Mouse (Mus musculus) embryonic facial prominence, embryonic 12.5 days (tissue): ENCODE data around the gene Tmem266. TPM values are rescaled to one million over a fixed set of nuclear protein-coding genes. Genes with fewer than 3 reads are reported as not detected.
A peak's percentile ranks its signal among the peaks of the same experiment; 100 is the strongest.

Source experiments
- ATAC-seq: fragments of 200-750 bp; cut with Nextera tagmentation; 2 replicates; pipeline ENCODE4 v1.8.0; 2017; ENCODE audit not compliant: insufficient number of reproducible peaks, insufficient read depth, low FRiP score, low TSS enrichment
- H3K27ac ChIP-seq: fragments of 300-500 bp; sonication (generic); 2 replicates; pipeline ENCODE4 v1.5.1; 2016; ENCODE audit warnings: mild to moderate bottlenecking
- H3K27me3 ChIP-seq: fragments of 300-500 bp; sonication (generic); 2 replicates; pipeline ENCODE4 v1.6.1; 2016; ENCODE audit warnings: mild to moderate bottlenecking, moderate library complexity
- H3K36me3 ChIP-seq: fragments of 300-500 bp; sonication (generic); 2 replicates; pipeline ENCODE4 v1.6.1; 2016; ENCODE audit warnings: mild to moderate bottlenecking
- H3K4me1 ChIP-seq: fragments of 300-500 bp; sonication (generic); 2 replicates; pipeline ENCODE4 v1.6.1; 2016
- H3K4me2 ChIP-seq: fragments of 300-500 bp; sonication (generic); replicated peaks from 2 replicates; pipeline ENCODE4 v1.6.1; 2016; ENCODE audit warnings: mild to moderate bottlenecking, moderate library complexity
- H3K4me3 ChIP-seq: fragments of 300-500 bp; sonication (generic); 2 replicates; pipeline ENCODE4 v1.5.1; 2016; ENCODE audit warnings: mild to moderate bottlenecking
- H3K9ac ChIP-seq: fragments of 300-500 bp; sonication (generic); 2 replicates; pipeline ENCODE4 v1.6.1; 2016; ENCODE audit warnings: mild to moderate bottlenecking, moderate library complexity
- H3K9me3 ChIP-seq: fragments of 300-500 bp; sonication (generic); 2 replicates; pipeline ENCODE4 v1.6.1; 2016; ENCODE audit warnings: mild to moderate bottlenecking, moderate library complexity
- WGBS: fragments of 180-500 bp; shearing (Covaris S2); methylation state at CpG from one replicate; pipeline ENCODE4 v1.1.7; 2016; 5-methylcytosine and 5-hydroxymethylcytosine counted together
- polyA plus RNA-seq: library from polyadenylated mRNA; unstranded; fragments of >200 nt; fragmentation: Nextera tagmentation; extraction: Ambion mirVana; gene quantifications from 2 replicates; pipeline ENCODE4 v1.2.1, GENCODE M21; 2016

Gene Tmem266
- 0.87 and 0.91 TPM in 2 replicates for polyA plus RNA-seq

GRCm38 (mm10) chr9:55326515-55327233 is at the start of gene Tmem266, which contains the start of gene Nrg4:
TSS of gene Tmem266 (plus strand) at chr9:55326913.
TSS of gene Nrg4 (minus strand) at chr9:55326844.
- H3K9ac ChIP-seq = peak within 1 kb of the TSS; percentile 72
- no peaks in the 10 kb centered on the region for H3K9me3 ChIP-seq
- H3K4me2 ChIP-seq = peak within 1 kb of the TSS; percentile 90
- peaks cover 5% of the 10 kb centered on the region; the same call in 1 of the 2 replicates for H3K4me1 ChIP-seq
- no peak within 1 kb of the TSS for H3K27ac ChIP-seq
- H3K4me3 ChIP-seq = peak within 1 kb of the TSS; percentile 75
- 0% methylated on average over 54 of the region's 82 CpGs for WGBS
- H3K36me3 ChIP-seq = no peaks in the 10 kb centered on the region
- peaks cover 40% of the 10 kb centered on the region for H3K27me3 ChIP-seq
- ATAC-seq = peak; percentile 84

GRCm38 (mm10) chr9:55277562-55277961 is 49.2 kb upstream of the Tmem266 start:
- ATAC-seq = no peak

GRCm38 (mm10) chr9:55279114-55279825 is 47.4 kb upstream of the Tmem266 start:
- WGBS = 84% methylated on average over 8 of the region's 8 CpGs

More at GRCm38 (mm10) chr9:55277562-55277961, 49.2 kb upstream of the Tmem266 start:
- H3K36me3 ChIP-seq = no peaks in the 10 kb centered on the region
- no peak overlapping the region for H3K27ac ChIP-seq
- WGBS = 76% methylated on average over 4 of the region's 4 CpGs
- no peaks in the 10 kb centered on the region for H3K4me1 ChIP-seq
- H3K27me3 ChIP-seq = no peaks in the 10 kb centered on the region
- no peak overlapping the region for H3K9ac ChIP-seq
- H3K4me2 ChIP-seq = no peak overlapping the region
- H3K4me3 ChIP-seq = no peak overlapping the region
- H3K9me3 ChIP-seq = no peaks in the 10 kb centered on the region

GRCm38 (mm10) chr9:55283516-55283915 is 43.2 kb upstream of the Tmem266 start:
- Histone ChIP-seq H3K4me3 (no peak overlapping the region), H3K4me2 (peak overlapping the region; percentile 33; the same call in 1 of the 2 replicates), H3K9ac (no peak overlapping the region)

More at GRCm38 (mm10) chr9:55279114-55279825, 47.4 kb upstream of the Tmem266 start:
- Histone ChIP-seq H3K27me3 (no peaks in the 10 kb centered on the region), H3K4me1 (peaks cover 8% of the 10 kb centered on the region; the same call in 1 of the 2 replicates), H3K4me2 (no peak overlapping the region), H3K4me3 (no peak overlapping the region), H3K36me3 (no peaks in the 10 kb centered on the region), H3K27ac (no peak overlapping the region), H3K9me3 (no peaks in the 10 kb centered on the region), H3K9ac (no peak overlapping the region)
- ATAC-seq = no peak

GRCm38 (mm10) chr9:55285197-55285596 is 41.5 kb upstream of the Tmem266 start:
- Histone ChIP-seq H3K4me3 (no peak overlapping the region), H3K27me3 (no peaks in the 10 kb centered on the region), H3K36me3 (no peaks in the 10 kb centered on the region), H3K9ac (no peak overlapping the region), H3K27ac (no peak overlapping the region), H3K4me1 (peaks cover 8% of the 10 kb centered on the region; the same call in 1 of the 2 replicates), H3K9me3 (no peaks in the 10 kb centered on the region), H3K4me2 (no peak overlapping the region)
- ATAC-seq = no peak
- WGBS = 82% methylated on average over 3 of the region's 3 CpGs

More at GRCm38 (mm10) chr9:55283516-55283915, 43.2 kb upstream of the Tmem266 start:
- Histone ChIP-seq H3K36me3 (no peaks in the 10 kb centered on the region), H3K27ac (no peak overlapping the region), H3K27me3 (no peaks in the 10 kb centered on the region), H3K9me3 (no peaks in the 10 kb centered on the region), H3K4me1 (peaks cover 8% of the 10 kb centered on the region; the same call in 1 of the 2 replicates)
- 5% methylated on average over 14 of the region's 14 CpGs for WGBS
- ATAC-seq = no peak

GRCm38 (mm10) chr9:55289475-55290198 is 37.1 kb upstream of the Tmem266 start:
- no peak for ATAC-seq
- H3K4me3 ChIP-seq = no peak overlapping the region

GRCm38 (mm10) chr9:55291966-55292365 is 34.7 kb upstream of the Tmem266 start:
- Histone ChIP-seq H3K27me3 (no peaks in the 10 kb centered on the region), H3K4me1 (no peaks in the 10 kb centered on the region), H3K27ac (no peak overlapping the region), H3K36me3 (no peaks in the 10 kb centered on the region), H3K4me3 (no peak overlapping the region), H3K4me2 (no peak overlapping the region), H3K9ac (no peak overlapping the region), H3K9me3 (no peaks in the 10 kb centered on the region)
- WGBS = 94% methylated on average over 4 of the region's 4 CpGs
- no peak for ATAC-seq

More at GRCm38 (mm10) chr9:55289475-55290198, 37.1 kb upstream of the Tmem266 start:
- H3K9me3 ChIP-seq = no peaks in the 10 kb centered on the region
- H3K36me3 ChIP-seq = no peaks in the 10 kb centered on the region
- H3K27me3 ChIP-seq = no peaks in the 10 kb centered on the region
- no peak overlapping the region for H3K27ac ChIP-seq
- H3K4me2 ChIP-seq = no peak overlapping the region
- H3K9ac ChIP-seq = no peak overlapping the region
- WGBS = 55% methylated on average over 3 of the region's 3 CpGs
- no peaks in the 10 kb centered on the region for H3K4me1 ChIP-seq

GRCm38 (mm10) chr9:55296221-55296620 is 30.5 kb upstream of the Tmem266 start:
- Histone ChIP-seq H3K9ac (no peak overlapping the region), H3K27ac (no peak overlapping the region), H3K27me3 (no peaks in the 10 kb centered on the region), H3K4me2 (no peak overlapping the region), H3K4me3 (no peak overlapping the region), H3K4me1 (no peaks in the 10 kb centered on the region), H3K9me3 (no peaks in the 10 kb centered on the region), H3K36me3 (no peaks in the 10 kb centered on the region)
- no peak for ATAC-seq
- 71% methylated on average over 2 of the region's 2 CpGs for WGBS

GRCm38 (mm10) chr9:55307066-55307465 is 19.6 kb upstream of the Tmem266 start:
- H3K36me3 ChIP-seq = no peaks in the 10 kb centered on the region
- no peaks in the 10 kb centered on the region for H3K4me1 ChIP-seq
- no peak overlapping the region for H3K4me2 ChIP-seq
- 70% methylated on average over 2 of the region's 2 CpGs for WGBS
- H3K9ac ChIP-seq = no peak overlapping the region
- no peaks in the 10 kb centered on the region for H3K9me3 ChIP-seq
- H3K27ac ChIP-seq = no peak overlapping the region
- no peaks in the 10 kb centered on the region for H3K27me3 ChIP-seq
- no peak overlapping the region for H3K4me3 ChIP-seq
- ATAC-seq = no peak

- 66% methylated on average over 5 of the region's 5 CpGs for WGBS
- no peaks in the 10 kb centered on the region for H3K27me3 ChIP-seq
- no peaks in the 10 kb centered on the region for H3K36me3 ChIP-seq
- H3K4me3 ChIP-seq = no peak overlapping the region
- H3K9me3 ChIP-seq = no peaks in the 10 kb centered on the region
- H3K4me1 ChIP-seq = no peaks in the 10 kb centered on the region
- no peak overlapping the region for H3K27ac ChIP-seq
- H3K9ac ChIP-seq = no peak overlapping the region
- no peak overlapping the region for H3K4me2 ChIP-seq
- no peak for ATAC-seq
Observed at GRCm38 (mm10) chr9:55307557-55307956, 19.2 kb upstream of the Tmem266 start.

- ATAC-seq = no peak
- no peak overlapping the region for H3K4me3 ChIP-seq
- 87% methylated on average over 5 of the region's 5 CpGs for WGBS
Observed at GRCm38 (mm10) chr9:55308455-55308854, 18.3 kb upstream of the Tmem266 start.

More at GRCm38 (mm10) chr9:55308455-55308854, 18.3 kb upstream of the Tmem266 start:
- H3K4me2 ChIP-seq = no peak overlapping the region
- no peak overlapping the region for H3K9ac ChIP-seq
- H3K4me1 ChIP-seq = no peaks in the 10 kb centered on the region
- no peak overlapping the region for H3K27ac ChIP-seq
- H3K9me3 ChIP-seq = no peaks in the 10 kb centered on the region
- no peaks in the 10 kb centered on the region for H3K36me3 ChIP-seq
- H3K27me3 ChIP-seq = no peaks in the 10 kb centered on the region
